Mouse (Mus musculus): ENCODE data around the gene Camk2n2. TPM values are rescaled to one million over a fixed set of nuclear protein-coding genes. Genes with fewer than 3 reads are reported as not detected.

Camk2n2 gene
- total and polyA plus RNA-seq, 3 experiments: 0.65 to 4.3 TPM; not detected in 1

- Histone ChIP-seq H3K4me3 (ENCODE audit: control insufficient read depth in 1 of 2, insufficient read depth in 1 of 2, low read depth in 2 of 2, low read length in 2 of 2) (no peak overlapping the region), H3K9ac (ENCODE audit: control insufficient read depth, low read depth, low read length, poor library complexity, severe bottlenecking) (no peak overlapping the region), H3K79me2 (ENCODE audit: control insufficient read depth, insufficient read depth, low read length, poor library complexity) (no peaks in the 10 kb centered on the region), H3K36me3 (ENCODE audit: control insufficient read depth in 1 of 2, insufficient read depth in 2 of 2, low read length in 2 of 2) (peaks cover 0 to 5% of the 10 kb centered on the region in 2 experiments; a peak in 2 of 4 replicates), H3K9me3 (replicated peaks; ENCODE audit: insufficient read depth, low read length) (no peaks in the 10 kb centered on the region), H3K4me1 (ENCODE audit: control insufficient read depth in 1 of 2, insufficient read depth in 2 of 2, low read length in 2 of 2) (peaks cover 3 to 9% of the 10 kb centered on the region in 2 experiments; a peak in 3 of 4 replicates), H3K27me3 (ENCODE audit: control insufficient read depth in 1 of 2, insufficient read depth in 2 of 2, low read length in 2 of 2) (peaks cover 0 to 4% of the 10 kb centered on the region in 2 experiments; a peak in 2 of 4 replicates), H3K27ac (ENCODE audit: control insufficient read depth, low read depth, low read length) (no peak overlapping the region)
- no peak for TF ChIP-seq NRF1 (IDR thresholded peaks at IDR 0.05; ENCODE audit: insufficient read depth, low read depth, low read length, poor library complexity, severe bottlenecking)
- TF ChIP-seq TAL1 (IDR thresholded peaks at IDR 0.05; ENCODE audit: low read length): no peak
- no peak for TF ChIP-seq TCF12 (IDR thresholded peaks at IDR 0.05; ENCODE audit: low read depth, low read length)
- TF ChIP-seq JUND (IDR thresholded peaks at IDR 0.05; ENCODE audit: low read depth, low read length): no peak
- TF ChIP-seq ZKSCAN1 (IDR thresholded peaks at IDR 0.05; ENCODE audit: low read depth, low read length): no peak
- TF ChIP-seq E2F4 (IDR thresholded peaks at IDR 0.05; ENCODE audit: borderline replicate concordance, low read depth, low read length): no peak
- TF ChIP-seq ELF1 (IDR thresholded peaks at IDR 0.05; ENCODE audit: low read depth, low read length): no peak
- no peak for TF ChIP-seq BHLHE40 (IDR thresholded peaks at IDR 0.05; ENCODE audit: borderline replicate concordance, low read depth, low read length)
- no peak for DNase-seq (ENCODE audit: low read depth, low spot score)
Measured at GRCm38 (mm10) chr16:20589939-20590679, 31.0 kb downstream of the Camk2n2 start.

- H3K4me1 ChIP-seq (ENCODE audit: control insufficient read depth in 1 of 2, insufficient read depth in 2 of 2, low read length in 2 of 2): peaks cover 0 to 6% of the 10 kb centered on the region in 2 experiments; a peak in 2 of 4 replicates
- TF ChIP-seq JUND (IDR thresholded peaks at IDR 0.05; ENCODE audit: low read depth, low read length) (no peak), MAFK (IDR thresholded peaks at IDR 0.05; ENCODE audit: borderline replicate concordance, low read depth, low read length) (no peak), MXI1 (IDR thresholded peaks at IDR 0.05; ENCODE audit: low read depth, low read length) (no peak), ZNF384 (IDR thresholded peaks at IDR 0.05; ENCODE audit: low read depth, low read length) (no peak), CTCF (IDR thresholded peaks at IDR 0.05 in 2 of 3, conservative IDR thresholded peaks at IDR 0.05 in 1 of 3; ENCODE audit: control insufficient read depth in 1 of 3, insufficient read depth in 1 of 3, low read depth in 2 of 3, low read length in 3 of 3, poor library complexity in 1 of 3, severe bottlenecking in 1 of 3) (no peak), MYB (IDR thresholded peaks at IDR 0.05; ENCODE audit: low read depth, low read length) (no peak), UBTF (IDR thresholded peaks at IDR 0.05; ENCODE audit: borderline replicate concordance, insufficient read depth, low read depth, low read length) (no peak), ZC3H11A (IDR thresholded peaks at IDR 0.05; ENCODE audit: low read depth, low read length) (no peak), POLR2A (IDR thresholded peaks at IDR 0.05; ENCODE audit: control insufficient read depth in 1 of 2, insufficient read depth in 1 of 2, low read depth in 1 of 2, low read length in 2 of 2, poor library complexity in 1 of 2) (no peak), POLR2AphosphoS2 (IDR thresholded peaks at IDR 0.05; ENCODE audit: low read length) (no peak), BHLHE40 (IDR thresholded peaks at IDR 0.05; ENCODE audit: borderline replicate concordance, low read depth, low read length) (no peak), USF1 (IDR thresholded peaks at IDR 0.05; ENCODE audit: low read depth, low read length) (no peak)
- H3K27ac ChIP-seq (ENCODE audit: control insufficient read depth, low read depth, low read length): no peak within 1 kb of the TSS
Measured at GRCm38 (mm10) chr16:20589366-20589938, 31.6 kb downstream of the Camk2n2 start, which contains the start of gene Vwa5b2. Gene Vwa5b2 (plus strand): TSS chr16:20589471.

More at GRCm38 (mm10) chr16:20589366-20589938, 31.6 kb downstream of the Camk2n2 start, which contains the start of gene Vwa5b2:
- Histone ChIP-seq H3K79me2 (ENCODE audit: control insufficient read depth, insufficient read depth, low read length, poor library complexity) (no peaks in the 10 kb centered on the region), H3K36me3 (ENCODE audit: control insufficient read depth in 1 of 2, insufficient read depth in 2 of 2, low read length in 2 of 2) (peaks cover 0 to under 1% of the 10 kb centered on the region in 2 experiments; a peak in 2 of 4 replicates), H3K4me3 (ENCODE audit: control insufficient read depth in 1 of 2, insufficient read depth in 1 of 2, low read depth in 2 of 2, low read length in 2 of 2) (no peak within 1 kb of the TSS), H3K9ac (ENCODE audit: control insufficient read depth, low read depth, low read length, poor library complexity, severe bottlenecking) (no peak within 1 kb of the TSS), H3K9me3 (replicated peaks; ENCODE audit: insufficient read depth, low read length) (no peaks in the 10 kb centered on the region), H3K27me3 (ENCODE audit: control insufficient read depth in 1 of 2, insufficient read depth in 2 of 2, low read length in 2 of 2) (peaks cover 0 to 4% of the 10 kb centered on the region in 2 experiments; a peak in 2 of 4 replicates)
- no peak for DNase-seq (ENCODE audit: low read depth, low spot score)

Other genes with a start within 250 kb of the Camk2n2 start
- 16.4 and 17.6 TPM in 2 replicates for gene Abcc5, start 194.9 kb downstream of the Camk2n2 start, total RNA-seq (2012; rRNA removed)
- 10 to 100 TPM in 1 of 2 experiments, not detected in 1; 31.7 TPM for gene Abcc5, start 194.9 kb downstream of the Camk2n2 start, polyA plus RNA-seq (2012; ENCODE audit: insufficient read depth in 1 of 2, insufficient read length in 2 of 2, low read depth in 1 of 2, low replicate concordance in 2 of 2, missing spikeins in 1 of 2)
- gene Eif2b5, start 122.5 kb downstream of the Camk2n2 start, total RNA-seq (2012; rRNA removed): 131 and 137 TPM in 2 replicates
- gene Eif2b5, start 122.5 kb downstream of the Camk2n2 start, polyA plus RNA-seq (2012; ENCODE audit: insufficient read depth in 1 of 2, insufficient read length in 2 of 2, low read depth in 1 of 2, low replicate concordance in 2 of 2, missing spikeins in 1 of 2): 100 to 1,000 TPM in 1 of 2 experiments, 10 to 100 TPM in 1; 91.1 to 115 TPM
- 4.0 and 4.1 TPM in 2 replicates for gene Dvl3, start 104.3 kb downstream of the Camk2n2 start, total RNA-seq (2012; rRNA removed)
- gene Dvl3, start 104.3 kb downstream of the Camk2n2 start, polyA plus RNA-seq (2012; ENCODE audit: insufficient read depth in 1 of 2, insufficient read length in 2 of 2, low read depth in 1 of 2, low replicate concordance in 2 of 2, missing spikeins in 1 of 2): 10 to 100 TPM in 1 of 2 experiments, not detected in 1; 20.5 TPM
- 185 and 199 TPM in 2 replicates for gene Ap2m1, start 85.8 kb downstream of the Camk2n2 start, total RNA-seq (2012; rRNA removed)
- gene Ap2m1, start 85.8 kb downstream of the Camk2n2 start, polyA plus RNA-seq (2012; ENCODE audit: insufficient read depth in 1 of 2, insufficient read length in 2 of 2, low read depth in 1 of 2, low replicate concordance in 2 of 2, missing spikeins in 1 of 2): 1,000 to 10,000 TPM in 1 of 2 experiments, 100 to 1,000 TPM in 1; 312 to 1,810 TPM
- 42.0 and 46.5 TPM in 2 replicates for gene Abcf3, start 72.7 kb downstream of the Camk2n2 start, total RNA-seq (2012; rRNA removed)
- 10 to 100 TPM in 1 of 2 experiments, not detected in 1; 79.6 TPM for gene Abcf3, start 72.7 kb downstream of the Camk2n2 start, polyA plus RNA-seq (2012; ENCODE audit: insufficient read depth in 1 of 2, insufficient read length in 2 of 2, low read depth in 1 of 2, low replicate concordance in 2 of 2, missing spikeins in 1 of 2)
- 0.07 and 0.15 TPM in 2 replicates for gene Vwa5b2, start 31.8 kb downstream of the Camk2n2 start, total RNA-seq (2012; rRNA removed)
- gene Vwa5b2, start 31.8 kb downstream of the Camk2n2 start, polyA plus RNA-seq (2012; ENCODE audit: insufficient read depth in 1 of 2, insufficient read length in 2 of 2, low read depth in 1 of 2, low replicate concordance in 2 of 2, missing spikeins in 1 of 2): under 1 TPM in 1 of 2 experiments, not detected in 1; 0.33 TPM
- gene Eef1akmt4, start 9.7 kb downstream of the Camk2n2 start, total RNA-seq (2012; rRNA removed): 38.6 and 52.2 TPM in 2 replicates
- gene Eef1akmt4, start 9.7 kb downstream of the Camk2n2 start, polyA plus RNA-seq (2012; ENCODE audit: insufficient read depth in 1 of 2, insufficient read length in 2 of 2, low read depth in 1 of 2, low replicate concordance in 2 of 2, missing spikeins in 1 of 2): 10 to 100 TPM in 1 of 2 experiments, not detected in 1; 37.1 TPM
- not detected in 2 replicates for gene Gm49333, start 9.7 kb downstream of the Camk2n2 start, total RNA-seq (2012; rRNA removed)
- gene Gm49333, start 9.7 kb downstream of the Camk2n2 start, polyA plus RNA-seq (2012; ENCODE audit: insufficient read depth in 1 of 2, insufficient read length in 2 of 2, low read depth in 1 of 2, low replicate concordance in 2 of 2, missing spikeins in 1 of 2): not detected
- gene Alg3, start 9.6 kb downstream of the Camk2n2 start, total RNA-seq (2012; rRNA removed): 22.2 and 25.6 TPM in 2 replicates
- gene Alg3, start 9.6 kb downstream of the Camk2n2 start, polyA plus RNA-seq (2012; ENCODE audit: insufficient read depth in 1 of 2, insufficient read length in 2 of 2, low read depth in 1 of 2, low replicate concordance in 2 of 2, missing spikeins in 1 of 2): 100 to 1,000 TPM in 1 of 2 experiments, 10 to 100 TPM in 1; 67.6 to 218 TPM
- 4.9 and 5.0 TPM in 2 replicates for gene Ece2, start 8.5 kb upstream of the Camk2n2 start, total RNA-seq (2012; rRNA removed)
- 1 to 10 TPM in 1 of 2 experiments, not detected in 1; 7.4 TPM for gene Ece2, start 8.5 kb upstream of the Camk2n2 start, polyA plus RNA-seq (2012; ENCODE audit: insufficient read depth in 1 of 2, insufficient read length in 2 of 2, low read depth in 1 of 2, low replicate concordance in 2 of 2, missing spikeins in 1 of 2)
- 262 and 323 TPM in 2 replicates for gene Psmd2, start 30.4 kb upstream of the Camk2n2 start, total RNA-seq (2012; rRNA removed)
- 100 to 1,000 TPM in 1 of 2 experiments, 10 to 100 TPM in 1; 81.9 to 432 TPM for gene Psmd2, start 30.4 kb upstream of the Camk2n2 start, polyA plus RNA-seq (2012; ENCODE audit: insufficient read depth in 1 of 2, insufficient read length in 2 of 2, low read depth in 1 of 2, low replicate concordance in 2 of 2, missing spikeins in 1 of 2)
- gene Eif4g1, start 47.0 kb upstream of the Camk2n2 start, total RNA-seq (2012; rRNA removed): 409 and 425 TPM in 2 replicates
- 100 to 1,000 TPM; 327 to 436 TPM for gene Eif4g1, start 47.0 kb upstream of the Camk2n2 start, polyA plus RNA-seq (2012; ENCODE audit: insufficient read depth in 1 of 2, insufficient read length in 2 of 2, low read depth in 1 of 2, low replicate concordance in 2 of 2, missing spikeins in 1 of 2)
- gene Fam131a, start 72.0 kb upstream of the Camk2n2 start, total RNA-seq (2012; rRNA removed): not detected in 2 replicates
- not detected for gene Fam131a, start 72.0 kb upstream of the Camk2n2 start, polyA plus RNA-seq (2012; ENCODE audit: insufficient read depth in 1 of 2, insufficient read length in 2 of 2, low read depth in 1 of 2, low replicate concordance in 2 of 2, missing spikeins in 1 of 2)
- gene Polr2h, start 96.4 kb upstream of the Camk2n2 start, total RNA-seq (2012; rRNA removed): 174 and 180 TPM in 2 replicates
- gene Polr2h, start 96.4 kb upstream of the Camk2n2 start, polyA plus RNA-seq (2012; ENCODE audit: insufficient read depth in 1 of 2, insufficient read length in 2 of 2, low read depth in 1 of 2, low replicate concordance in 2 of 2, missing spikeins in 1 of 2): 10 to 100 TPM in 1 of 2 experiments, not detected in 1; 95.4 TPM
- 3.6 and 5.4 TPM in 2 replicates for gene Clcn2, start 96.5 kb upstream of the Camk2n2 start, total RNA-seq (2012; rRNA removed)
- 1 to 10 TPM in 1 of 2 experiments, not detected in 1; 9.4 TPM for gene Clcn2, start 96.5 kb upstream of the Camk2n2 start, polyA plus RNA-seq (2012; ENCODE audit: insufficient read depth in 1 of 2, insufficient read length in 2 of 2, low read depth in 1 of 2, low replicate concordance in 2 of 2, missing spikeins in 1 of 2)
- gene Chrd, start 111.8 kb upstream of the Camk2n2 start, total RNA-seq (2012; rRNA removed): not detected in 2 replicates
- not detected for gene Chrd, start 111.8 kb upstream of the Camk2n2 start, polyA plus RNA-seq (2012; ENCODE audit: insufficient read depth in 1 of 2, insufficient read length in 2 of 2, low read depth in 1 of 2, low replicate concordance in 2 of 2, missing spikeins in 1 of 2)
- not detected in 2 replicates for gene Thpo, start 113.2 kb upstream of the Camk2n2 start, total RNA-seq (2012; rRNA removed)
- gene Thpo, start 113.2 kb upstream of the Camk2n2 start, polyA plus RNA-seq (2012; ENCODE audit: insufficient read depth in 1 of 2, insufficient read length in 2 of 2, low read depth in 1 of 2, low replicate concordance in 2 of 2, missing spikeins in 1 of 2): not detected

Measured in MEL (cell line).